Mouse (Mus musculus): ENCODE results near the gene Pld2.

GRCm38 (mm10) chr11:70544496-70544895 lies 4.6 kb downstream of the Pld2 start:
- TF ChIP-seq GATA1 (IDR thresholded peaks at IDR 0.05; ENCODE audit: borderline replicate concordance, low read length), result no peak
- no peak for TF ChIP-seq FLI1 (IDR thresholded peaks at IDR 0.05; ENCODE audit: low read length)
